Mouse (Mus musculus): ENCODE results near the gene Cnmd.

- no peak for TF ChIP-seq CTCF (IDR thresholded peaks at IDR 0.05; ENCODE audit: low read depth)
- no peak for TF ChIP-seq EP300 (optimal IDR thresholded peaks at IDR 0.05)
Observed at GRCm38 (mm10) chr14:79658748-79659508, 3.0 kb downstream of the Cnmd start.
